Mouse (Mus musculus): ENCODE results near the gene Dnaja2. TPM values are rescaled to one million over a fixed set of nuclear protein-coding genes. Genes with fewer than 3 reads are reported as not detected.
A peak's percentile ranks its signal among the peaks of the same experiment; 100 is the strongest.

Gene Dnaja2
- 100 to 1,000 TPM; 222 to 298 (median 267) TPM for total RNA-seq (2022)

DNA sequence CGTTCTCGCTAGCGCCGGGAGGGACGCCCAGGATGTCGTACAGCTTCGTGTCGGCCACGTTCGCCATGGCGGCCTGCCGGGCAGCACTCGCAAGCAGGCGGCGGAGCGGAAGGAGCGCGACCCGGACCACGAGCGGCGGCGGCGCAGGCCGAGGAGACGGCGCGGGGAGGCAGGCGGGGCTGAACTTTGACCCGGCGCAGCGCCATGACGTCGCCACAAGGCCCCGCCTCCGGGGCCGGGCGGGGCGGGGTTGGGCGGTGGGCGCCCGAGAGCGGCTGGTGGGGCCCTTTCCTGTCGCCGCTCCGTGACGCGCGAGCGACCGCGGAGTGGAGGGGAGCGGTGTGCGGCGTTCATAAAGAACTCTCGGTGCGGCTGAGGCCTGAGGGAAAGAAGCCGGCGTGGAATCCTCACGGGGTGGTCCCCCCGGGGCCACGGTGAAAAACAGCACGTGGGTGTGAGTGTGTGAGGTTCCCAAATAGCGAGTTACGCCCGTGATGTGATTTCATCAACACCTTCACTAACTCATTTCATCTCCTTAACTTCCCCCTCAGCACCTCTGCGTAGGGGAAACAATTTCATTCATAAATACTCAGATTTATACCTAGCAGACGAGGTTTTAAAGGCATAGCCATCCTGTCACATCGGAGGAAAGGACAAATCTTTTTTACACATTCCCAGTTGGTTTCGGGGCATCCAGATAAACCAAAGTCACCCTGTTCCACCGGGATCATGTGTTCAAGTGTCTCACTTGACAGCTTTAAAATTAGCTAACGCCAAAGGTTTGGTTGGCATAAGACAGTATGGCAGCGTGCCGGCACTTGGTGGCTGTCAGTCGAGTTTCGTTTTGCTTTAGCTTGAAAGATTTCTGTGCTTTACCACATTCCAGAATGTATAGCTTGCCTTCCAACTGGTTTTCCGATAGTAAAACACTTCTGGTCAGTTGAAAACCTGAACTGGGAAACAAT, at the start of gene Dnaja2:
Gene Dnaja2, minus strand, starts transcription at position 164 of the 965 bp plus-strand sequence.
- peak; percentile 88 for DNase-seq (ENCODE audit: low spot score)

DNA sequence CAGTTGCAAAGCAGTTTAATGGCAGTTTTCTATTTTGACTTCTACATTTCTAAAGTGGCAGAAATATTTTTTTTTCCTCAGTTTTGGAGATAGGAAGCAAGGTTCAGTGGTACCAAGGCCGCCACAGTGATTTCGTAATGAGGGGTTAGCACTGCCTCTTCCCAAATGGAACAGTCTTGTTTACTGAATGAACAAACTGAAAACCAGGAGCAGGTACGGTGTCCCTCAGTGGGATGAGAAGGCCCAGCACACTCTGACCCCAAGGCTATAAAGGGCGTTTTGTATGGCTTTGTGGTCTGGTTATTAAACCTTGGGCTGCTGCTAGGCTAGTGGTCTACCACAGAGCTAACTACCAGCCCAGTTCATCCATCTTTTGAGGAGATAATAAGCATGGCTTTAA, 49.1 kb upstream of the Dnaja2 start:
- DNase-seq (ENCODE audit: low spot score) = no peak

DNA sequence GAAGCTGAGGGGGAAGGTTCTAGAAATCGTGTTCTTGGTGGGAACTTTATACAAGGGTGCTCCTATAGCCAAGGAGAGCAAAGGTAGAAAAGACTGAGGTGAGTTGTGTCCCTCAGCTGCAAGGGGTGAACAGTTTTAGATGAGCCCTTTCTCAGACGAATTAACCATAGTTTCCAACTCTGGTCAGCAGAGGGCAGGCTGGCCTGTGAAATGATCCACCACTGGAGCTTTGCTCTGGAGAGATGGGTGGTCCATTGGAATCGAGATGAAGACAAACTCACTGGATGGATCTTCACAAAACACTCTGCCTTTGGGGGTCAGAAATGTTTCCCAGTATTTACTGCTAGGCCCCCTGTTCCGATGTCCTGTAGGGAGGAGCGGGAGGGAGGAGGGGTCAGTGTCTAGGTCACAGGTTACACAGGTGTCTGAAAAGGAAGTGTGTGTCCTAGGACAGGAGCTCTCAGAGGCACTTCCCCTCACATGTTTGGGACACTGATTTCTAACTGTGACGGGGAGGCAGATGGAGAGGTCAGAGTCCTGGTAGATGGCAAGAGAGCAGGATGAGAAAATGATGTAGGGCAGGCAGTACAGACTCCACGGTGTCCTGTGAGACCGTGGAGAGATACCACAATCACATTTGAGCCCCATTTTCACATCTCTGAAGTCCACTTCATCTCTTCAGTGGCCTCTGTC, 48.2 kb upstream of the Dnaja2 start:
- DNase-seq (ENCODE audit: low spot score) = no peak

DNA sequence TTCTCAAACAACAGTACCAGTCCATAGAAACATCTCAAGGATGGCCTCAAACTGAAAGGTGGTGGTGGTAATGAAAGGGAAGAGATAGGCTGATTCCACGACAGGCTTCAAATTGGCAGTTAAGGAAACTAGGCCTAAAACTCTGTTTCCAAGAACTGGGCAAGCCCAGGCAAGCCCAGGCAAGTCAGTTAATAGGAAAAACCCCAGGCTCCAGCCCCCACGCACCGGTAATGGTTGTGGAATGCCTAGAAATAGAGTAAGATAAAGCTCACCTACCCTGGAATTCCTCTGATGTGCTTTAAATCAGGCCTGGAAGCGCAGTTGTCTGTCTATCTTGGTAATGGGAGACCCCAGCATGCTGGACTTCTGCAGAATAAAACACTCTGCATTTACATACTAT, 47.6 kb upstream of the Dnaja2 start:
- no peak for DNase-seq (ENCODE audit: low spot score)

DNA sequence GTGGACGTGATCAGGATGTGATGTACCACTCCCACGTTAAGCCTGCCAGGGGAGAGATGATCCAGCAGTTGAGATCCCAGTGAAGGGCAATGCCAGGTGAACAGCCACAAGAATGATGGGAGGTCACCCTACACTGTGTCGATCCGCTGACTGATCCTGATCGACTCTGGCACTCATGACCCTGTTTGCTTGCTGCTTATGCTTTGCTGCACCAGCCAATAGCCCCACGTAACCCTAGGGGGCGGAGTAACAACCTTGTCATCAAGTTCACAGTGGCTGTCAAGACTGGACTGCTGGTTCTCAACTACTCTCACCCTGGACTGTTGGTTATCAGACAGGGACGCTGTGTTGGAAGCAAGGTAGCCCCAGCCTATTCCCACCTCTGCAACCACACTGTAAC, 46.6 kb upstream of the Dnaja2 start:
- DNase-seq (ENCODE audit: low spot score) = no peak

DNA sequence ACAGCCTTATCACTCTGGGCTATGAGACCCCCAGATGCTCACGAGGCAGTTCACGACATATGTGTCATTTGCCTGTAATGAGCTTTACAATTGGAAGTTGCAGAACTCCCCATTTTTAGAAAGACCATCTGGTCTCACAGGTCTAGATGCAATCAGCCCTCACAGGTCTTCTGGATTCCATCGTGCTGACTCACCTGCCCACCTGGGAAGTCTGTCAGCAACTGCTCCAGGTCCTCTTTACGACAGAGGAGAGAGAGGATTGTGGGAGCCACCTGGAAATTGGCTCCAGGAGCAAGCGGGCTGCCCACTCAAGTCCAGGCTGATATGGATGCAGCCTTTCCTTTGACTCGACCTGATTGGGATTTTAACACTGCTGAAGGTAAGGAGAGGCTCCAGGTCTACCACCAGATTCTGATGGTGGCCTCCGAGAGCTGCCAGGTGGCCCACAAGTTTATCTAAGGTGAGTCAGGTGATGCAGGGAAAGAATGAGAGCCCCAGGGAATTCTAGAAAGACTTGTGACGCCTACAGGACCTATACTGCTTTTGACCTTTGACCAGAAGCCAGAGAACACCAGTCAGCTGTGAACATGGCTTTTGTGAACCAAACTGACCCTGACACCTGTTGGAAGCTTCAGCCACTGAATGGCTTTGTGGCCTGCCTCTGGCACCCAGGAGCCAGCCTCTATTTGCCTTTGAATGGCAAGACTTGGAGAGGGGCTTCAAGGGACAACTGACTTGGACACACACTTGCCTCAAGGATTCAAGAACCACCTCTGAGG, 42.5 kb upstream of the Dnaja2 start:
- DNase-seq (ENCODE audit: low spot score) = no peak

DNA sequence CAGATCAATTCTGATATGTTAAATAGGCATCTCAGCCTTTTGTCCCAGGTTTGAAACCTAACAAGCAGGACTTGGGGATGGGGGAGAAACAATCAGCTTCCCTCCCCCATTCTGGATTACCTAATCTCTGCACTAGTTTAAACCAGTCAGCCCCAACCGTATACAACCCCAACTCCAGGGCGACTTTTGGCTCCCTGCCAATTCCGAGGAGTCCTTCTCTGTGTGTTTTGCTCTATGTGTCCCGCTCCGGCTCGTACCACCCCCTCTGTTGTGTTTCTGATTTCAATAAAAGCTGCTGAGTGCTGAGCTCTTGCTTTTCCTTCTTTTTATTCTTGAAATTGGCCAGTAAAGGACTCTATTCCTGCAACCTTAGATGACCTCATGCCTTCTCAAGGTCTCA, 40.2 kb upstream of the Dnaja2 start:
- DNase-seq (ENCODE audit: low spot score) = no peak

DNA sequence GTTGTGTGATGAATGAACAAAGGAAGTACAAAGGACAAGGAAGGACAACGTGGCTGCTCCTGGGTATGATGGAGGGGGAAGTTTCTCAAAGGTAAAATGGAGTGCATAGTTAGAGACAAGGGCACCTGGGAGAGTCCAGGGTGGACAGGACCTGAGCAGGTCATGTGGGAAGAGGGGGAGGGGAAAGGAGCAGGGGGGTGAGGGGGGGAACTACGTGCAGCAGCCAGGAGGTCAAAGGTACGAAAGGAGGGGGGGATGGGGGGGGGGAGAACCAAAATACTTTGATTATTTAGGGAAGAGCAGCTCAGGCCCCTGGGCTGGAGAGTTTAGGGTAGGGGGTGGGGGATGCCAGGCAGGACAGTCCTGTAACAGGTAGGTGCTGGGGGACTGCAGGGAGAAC, 39.8 kb upstream of the Dnaja2 start:
- DNase-seq (ENCODE audit: low spot score) = no peak

DNA sequence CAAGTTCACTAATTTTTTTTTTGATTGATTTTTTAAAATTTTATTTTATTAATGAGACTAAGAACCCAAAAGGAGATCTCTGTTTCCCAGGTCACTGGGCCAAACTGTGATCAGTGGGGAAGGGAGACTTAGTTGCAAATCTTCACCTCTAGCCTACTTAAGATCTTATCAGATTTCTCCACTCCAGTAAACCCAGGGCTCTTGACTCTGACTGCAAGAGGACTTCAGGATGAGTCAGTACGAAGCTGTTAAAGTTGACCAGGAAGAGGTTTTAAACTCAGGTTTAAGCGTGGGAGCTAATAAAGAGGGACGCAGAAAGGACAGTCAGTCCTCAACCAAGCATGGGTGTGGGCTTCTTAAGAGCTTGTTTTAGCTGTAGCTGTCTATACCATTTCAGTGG, 38.2 kb upstream of the Dnaja2 start:
- DNase-seq (ENCODE audit: low spot score) = no peak

DNA sequence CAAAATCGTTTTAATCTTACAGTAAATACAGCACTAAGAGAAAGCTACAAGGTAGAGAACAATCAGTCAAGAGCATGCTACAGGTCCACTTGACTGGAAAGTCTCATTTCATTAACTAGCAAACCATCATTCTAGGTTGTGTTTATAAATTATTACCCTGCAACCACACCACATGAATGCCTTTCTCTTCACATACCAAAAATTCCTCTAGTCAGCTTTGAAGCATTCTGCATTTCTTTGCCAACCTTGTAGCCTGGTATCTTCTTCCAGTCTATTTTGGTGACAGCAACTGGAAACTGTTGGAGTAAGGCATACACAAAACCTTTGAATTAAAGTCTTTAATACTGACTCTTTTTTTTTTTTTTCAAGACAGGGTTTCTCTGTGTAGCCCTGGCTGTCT, 36.4 kb upstream of the Dnaja2 start:
- DNase-seq (ENCODE audit: low spot score) = no peak

DNA sequence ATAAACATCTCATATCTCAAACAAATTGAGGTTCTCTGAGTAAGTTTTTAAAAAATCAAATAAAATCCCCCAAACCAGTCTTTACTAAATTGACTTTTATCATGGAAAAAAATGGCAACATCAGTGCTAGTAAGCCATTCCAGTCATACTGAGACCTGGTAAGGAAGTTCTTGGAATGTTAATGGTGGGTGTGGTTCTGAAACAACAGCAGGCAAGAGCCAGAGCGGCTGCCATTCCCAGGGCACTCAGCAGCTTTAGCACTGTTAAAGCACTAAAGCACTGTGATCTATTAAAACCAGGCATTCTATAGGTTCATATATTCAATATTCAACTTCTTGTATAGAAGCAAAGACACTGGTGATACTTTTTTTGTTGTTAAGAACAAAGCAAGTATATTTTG, 35.1 kb upstream of the Dnaja2 start:
- DNase-seq (ENCODE audit: low spot score) = no peak

DNA sequence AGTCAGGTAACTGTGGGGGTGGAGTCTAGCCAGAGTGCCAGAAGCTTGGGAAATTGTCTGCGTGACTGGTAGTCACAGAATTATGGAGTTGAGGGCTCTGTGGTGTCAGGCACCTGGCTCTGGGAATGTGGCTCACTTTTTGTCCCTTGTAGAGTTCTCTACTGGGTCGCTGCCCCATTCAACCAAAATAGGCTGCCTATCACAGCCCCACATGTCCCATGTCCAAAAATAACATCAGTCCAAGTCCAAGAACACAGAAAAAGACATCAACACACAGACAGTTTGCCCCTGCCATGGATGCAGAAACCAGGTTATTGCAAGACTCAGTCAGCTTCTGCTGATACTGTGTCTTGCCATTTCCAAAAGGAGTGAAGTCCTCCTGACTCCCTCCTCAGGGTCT, 33.5 kb upstream of the Dnaja2 start:
- DNase-seq (ENCODE audit: low spot score) = peak; percentile 31

DNA sequence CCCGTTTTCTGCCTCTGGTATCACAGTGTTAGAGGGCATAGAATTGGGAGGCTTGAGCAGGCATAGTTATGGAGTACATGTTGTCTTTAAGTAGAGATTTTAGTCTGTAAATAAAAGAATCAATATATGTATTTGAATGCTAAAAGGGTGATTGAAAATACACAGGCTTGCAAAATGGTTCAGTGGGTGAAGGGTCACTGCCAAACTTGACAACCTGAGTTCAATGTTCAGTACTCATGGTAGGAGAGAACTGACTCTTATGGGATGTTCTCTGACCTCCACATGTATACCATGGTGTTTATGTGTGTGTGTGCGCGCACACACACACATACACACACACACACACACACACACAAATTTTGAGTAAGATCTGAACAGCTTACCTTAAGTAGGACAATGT, 22.5 kb upstream of the Dnaja2 start:
- no peak for DNase-seq (ENCODE audit: low spot score)

DNA sequence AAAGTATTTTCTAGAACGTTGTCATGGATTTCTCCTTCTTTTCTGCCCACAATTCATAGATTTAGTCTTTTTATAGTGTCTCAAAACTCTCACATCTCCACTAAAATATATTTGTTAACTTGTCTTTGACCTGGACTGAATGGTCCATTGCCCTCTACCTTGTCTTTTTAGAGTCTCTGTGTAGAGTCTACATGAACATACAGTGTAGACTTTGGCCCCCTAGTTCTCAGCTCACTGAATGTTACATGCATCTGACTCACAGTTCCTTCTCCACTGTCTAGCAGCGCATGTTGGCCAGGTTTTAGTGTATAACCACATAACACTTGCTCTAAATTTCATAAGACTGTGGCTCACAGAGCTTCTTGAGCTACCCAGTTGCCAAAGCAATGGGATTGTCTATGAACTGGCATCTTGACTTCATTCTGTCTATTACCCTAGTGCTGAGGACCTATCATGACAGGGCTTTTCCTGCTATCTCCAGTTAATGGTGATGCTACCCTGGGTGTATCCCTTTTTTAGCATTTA, 18.9 kb upstream of the Dnaja2 start:
- no peak for DNase-seq (ENCODE audit: low spot score)

DNA sequence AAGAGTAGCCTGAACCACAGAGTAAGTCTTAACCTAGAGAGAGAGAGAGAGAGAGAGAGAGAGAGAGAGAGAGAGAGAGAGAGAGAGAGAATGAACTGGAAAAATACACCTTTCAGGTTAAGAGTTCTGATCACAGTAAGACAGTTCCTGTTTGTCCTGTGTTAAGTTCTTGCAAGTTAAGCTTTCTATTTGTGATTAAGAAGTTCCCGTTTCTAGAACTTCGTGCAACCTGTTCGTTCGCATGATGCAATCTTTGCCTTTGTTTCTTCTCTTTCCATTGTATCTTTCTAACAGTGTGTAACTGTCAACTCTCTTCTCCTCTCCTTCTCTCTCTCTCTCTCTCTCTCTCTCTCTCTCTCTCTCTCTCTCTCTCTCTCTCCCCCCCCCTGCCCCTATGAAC, 15.3 kb upstream of the Dnaja2 start:
- no peak for DNase-seq (ENCODE audit: low spot score)

DNA sequence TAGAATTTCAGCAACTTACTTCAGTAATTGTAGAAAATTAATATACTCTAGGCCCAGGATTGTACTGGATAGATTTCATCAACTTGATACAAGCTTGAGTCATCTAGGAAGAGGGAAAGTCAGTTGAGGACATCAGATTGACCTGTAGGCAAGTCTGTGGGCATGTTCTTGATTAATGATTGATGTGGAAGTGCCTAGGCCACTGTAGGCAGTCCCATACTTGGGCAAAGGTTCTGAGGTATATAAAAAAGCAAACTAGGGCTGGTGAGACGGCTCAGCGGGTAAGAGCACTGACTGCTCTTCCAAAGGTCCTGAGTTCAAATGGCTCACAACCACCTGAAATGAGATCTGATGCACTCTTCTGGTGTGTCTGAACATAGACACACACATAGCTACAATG, 12.7 kb upstream of the Dnaja2 start:
- DNase-seq (ENCODE audit: low spot score) = no peak

DNA sequence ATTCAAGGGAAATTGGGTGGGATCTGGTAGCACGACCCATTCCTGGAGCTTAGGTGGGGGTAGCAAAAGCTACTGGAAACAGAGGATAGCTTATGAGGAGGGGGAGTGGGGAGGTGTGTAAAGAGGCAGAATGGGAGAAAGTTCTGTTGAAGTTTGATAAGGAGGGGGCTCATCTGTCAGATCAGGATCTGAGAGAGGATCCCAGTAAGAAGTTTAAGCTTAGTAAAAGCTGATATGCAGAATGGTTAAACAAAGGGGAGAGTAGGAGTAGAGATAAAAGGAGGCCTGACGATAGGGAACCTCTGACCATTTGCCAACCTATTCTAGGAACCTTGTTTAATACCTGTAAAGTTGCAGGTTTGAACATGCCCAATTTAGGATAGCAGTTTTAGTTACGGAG, 10.0 kb upstream of the Dnaja2 start:
- no peak for DNase-seq (ENCODE audit: low spot score)

DNA sequence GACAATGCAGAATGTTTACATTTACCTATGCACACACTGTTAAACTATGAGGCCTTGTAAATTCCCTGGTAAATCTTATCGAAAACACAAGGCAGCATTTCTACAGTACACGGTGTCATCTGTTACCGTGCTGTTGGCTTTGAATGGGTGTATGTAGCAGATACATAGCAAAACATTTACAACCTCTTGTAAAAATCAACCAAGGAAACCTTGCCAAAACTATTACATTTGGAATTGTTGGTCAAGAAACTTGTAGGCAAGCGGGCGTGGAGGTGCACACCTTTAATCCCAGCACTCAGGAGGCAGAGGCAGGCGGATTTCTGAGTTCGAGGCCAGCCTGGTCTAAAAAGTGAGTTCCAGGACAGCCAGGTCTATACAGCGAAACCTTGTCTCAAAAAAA, 8.2 kb upstream of the Dnaja2 start:
- no peak for DNase-seq (ENCODE audit: low spot score)

DNA sequence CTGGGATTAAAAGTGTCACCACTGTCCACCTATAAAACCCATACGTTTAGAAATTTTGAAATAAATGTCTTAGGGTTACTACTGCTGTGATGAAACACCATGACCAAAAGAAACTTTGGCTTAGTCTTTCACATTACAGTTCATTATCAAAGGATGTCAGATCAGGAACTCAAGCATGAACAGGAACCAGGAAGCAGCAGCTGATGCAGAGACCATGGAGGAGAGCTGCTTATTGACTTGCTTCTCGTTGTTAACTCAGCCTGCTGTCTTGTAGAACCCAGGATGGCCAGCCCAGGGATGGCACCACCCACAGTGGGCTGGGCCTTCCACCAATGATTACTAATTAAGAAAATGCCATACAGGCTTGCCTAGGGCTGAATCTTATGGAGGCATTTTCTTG, 4.8 kb upstream of the Dnaja2 start:
- DNase-seq (ENCODE audit: low spot score) = no peak

DNA sequence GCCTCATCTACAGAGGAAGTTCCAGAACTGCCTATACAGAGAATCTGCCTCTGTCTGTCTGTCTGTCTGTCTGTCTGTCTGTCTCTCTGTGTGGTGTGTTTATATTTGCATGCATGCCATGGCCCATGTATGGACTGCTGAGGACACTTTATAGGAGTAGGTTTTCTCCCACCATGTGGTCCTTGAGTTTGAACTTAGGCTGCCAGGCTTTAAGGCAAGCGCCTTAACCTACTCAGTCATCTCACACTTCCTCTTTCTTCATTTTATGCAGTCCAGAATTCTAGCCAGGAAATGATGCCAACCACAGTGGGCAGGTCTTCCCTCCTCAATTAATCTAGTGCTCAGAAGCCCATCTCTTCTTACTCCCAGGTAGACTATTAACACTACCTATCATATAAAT, 4.1 kb upstream of the Dnaja2 start:
- DNase-seq (ENCODE audit: low spot score) = no peak

DNA sequence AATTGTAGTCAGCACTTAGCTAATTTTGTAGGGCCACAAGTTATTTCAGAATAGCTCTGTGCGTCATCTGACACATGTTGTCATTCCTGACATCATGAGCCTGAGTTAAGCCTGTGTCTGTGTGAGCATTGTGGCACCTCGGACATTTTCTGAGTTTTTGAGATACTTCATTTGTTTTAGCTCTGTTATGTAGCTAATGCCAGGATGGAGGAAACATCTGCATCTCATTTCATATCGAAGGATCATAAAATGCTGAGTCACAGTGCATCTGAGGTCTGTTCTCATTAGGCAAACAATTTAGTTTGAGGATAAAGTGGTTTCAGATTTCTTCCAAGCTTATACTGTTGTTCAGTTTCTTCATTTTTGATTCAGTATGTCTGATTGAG, 2.5 kb upstream of the Dnaja2 start:
- DNase-seq (ENCODE audit: low spot score) = peak; percentile 50

DNA sequence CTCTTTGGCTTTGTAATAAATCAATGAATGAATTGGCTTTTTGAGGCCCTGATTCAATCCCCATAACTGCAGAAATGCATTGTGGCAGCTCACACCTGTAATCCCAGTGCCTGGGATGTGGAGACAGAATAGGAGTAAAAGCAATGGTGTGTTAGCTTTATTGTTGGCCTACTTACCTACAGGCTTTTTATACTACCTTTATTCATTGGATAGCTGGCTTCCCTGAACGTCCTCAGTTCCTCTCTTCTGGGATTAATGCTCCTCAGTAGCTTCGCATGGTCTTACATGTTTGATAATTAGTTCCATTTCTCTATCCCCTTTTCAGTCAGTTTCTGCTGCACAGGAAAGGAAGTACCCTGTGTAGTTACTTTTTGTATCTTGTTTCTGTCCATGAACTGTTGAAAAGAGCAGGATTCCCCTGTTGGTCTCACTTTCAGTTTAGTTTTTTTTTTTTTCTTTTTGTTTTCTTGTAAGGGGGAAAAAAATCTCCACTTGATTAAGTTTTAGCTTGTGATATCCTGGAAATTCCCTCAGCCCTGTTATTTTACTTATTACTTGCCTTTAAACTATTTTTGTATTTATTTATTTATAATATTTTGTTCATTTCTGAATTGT, 1.9 kb upstream of the Dnaja2 start:
- no peak for DNase-seq (ENCODE audit: low spot score)
